Mouse (Mus musculus) C2C12 (cell line): Measurements from ENCODE around the gene Hs3st6.

ENCODE experiments used
- CEBPB ChIP-seq: IDR thresholded peaks from one replicate; pipeline ENCODE4 v1.6.1; 2011; ENCODE audit warnings: low read depth, mild to moderate bottlenecking, control low read depth, moderate library complexity
- CTCF ChIP-seq: IDR thresholded peaks from one replicate; pipeline ENCODE4 v1.5.1; 2011; ENCODE audit not compliant: control insufficient read depth, insufficient read depth, insufficient read length
- MAX ChIP-seq: IDR thresholded peaks from one replicate; pipeline ENCODE4 v1.6.1; 2011; ENCODE audit warnings: mild to moderate bottlenecking, control low read depth
- USF1 ChIP-seq: IDR thresholded peaks from one replicate; pipeline ENCODE4 v1.6.1; 2011; ENCODE audit warnings: low read depth, mild to moderate bottlenecking, control low read depth, moderate library complexity

- TF ChIP-seq CTCF = no peak
- TF ChIP-seq MAX = no peak
- TF ChIP-seq USF1 = no peak
- TF ChIP-seq CEBPB = no peak
Measured at GRCm38 (mm10) chr17:24715556-24715955, 37.2 kb upstream of the Hs3st6 start.
